Mouse (Mus musculus): ENCODE results near the gene Arhgap15.

The Arhgap15 gene

GRCm38 (mm10) chr2:43931687-43932086, 183.1 kb downstream of the Arhgap15 start:
- no peak for DNase-seq (ENCODE audit: low spot score)

GRCm38 (mm10) chr2:43939196-43939595, 190.6 kb downstream of the Arhgap15 start:
- DNase-seq (ENCODE audit: low spot score) = no peak

GRCm38 (mm10) chr2:43945679-43946078, 197.1 kb downstream of the Arhgap15 start:
- DNase-seq (ENCODE audit: low spot score) = no peak

GRCm38 (mm10) chr2:43949775-43950492, 201.3 kb downstream of the Arhgap15 start:
- no peak for DNase-seq (ENCODE audit: low spot score)

GRCm38 (mm10) chr2:43950741-43951140, 202.1 kb downstream of the Arhgap15 start:
- no peak for DNase-seq (ENCODE audit: low spot score)

GRCm38 (mm10) chr2:43959189-43959588, 210.6 kb downstream of the Arhgap15 start:
- DNase-seq (ENCODE audit: low spot score) = no peak

GRCm38 (mm10) chr2:43962466-43962865, 213.8 kb downstream of the Arhgap15 start:
- no peak for DNase-seq (ENCODE audit: low spot score)

GRCm38 (mm10) chr2:43968581-43968980, 220.0 kb downstream of the Arhgap15 start:
- no peak for DNase-seq (ENCODE audit: low spot score)

- DNase-seq (ENCODE audit: low spot score) = no peak
Measured at GRCm38 (mm10) chr2:43977732-43978131, 229.1 kb downstream of the Arhgap15 start.

- no peak for DNase-seq (ENCODE audit: low spot score)
Measured at GRCm38 (mm10) chr2:43978177-43979013, 229.8 kb downstream of the Arhgap15 start.

- DNase-seq (ENCODE audit: low spot score) = no peak
Measured at GRCm38 (mm10) chr2:43986066-43986465, 237.4 kb downstream of the Arhgap15 start.

GRCm38 (mm10) chr2:43987919-43988318, 239.3 kb downstream of the Arhgap15 start:
- DNase-seq (ENCODE audit: low spot score) = no peak

GRCm38 (mm10) chr2:43989850-43990249, 241.2 kb downstream of the Arhgap15 start:
- DNase-seq (ENCODE audit: low spot score) = no peak

- DNase-seq (ENCODE audit: low spot score) = no peak
Measured at GRCm38 (mm10) chr2:43992510-43992909, 243.9 kb downstream of the Arhgap15 start.

- no peak for DNase-seq (ENCODE audit: low spot score)
Measured at GRCm38 (mm10) chr2:44002454-44002853, 253.8 kb downstream of the Arhgap15 start.

GRCm38 (mm10) chr2:44010249-44010648, 261.6 kb downstream of the Arhgap15 start:
- DNase-seq (ENCODE audit: low spot score) = no peak

- DNase-seq (ENCODE audit: low spot score) = no peak
Measured at GRCm38 (mm10) chr2:44013388-44013787, 264.8 kb downstream of the Arhgap15 start.

GRCm38 (mm10) chr2:44016720-44017119, 268.1 kb downstream of the Arhgap15 start:
- DNase-seq (ENCODE audit: low spot score) = no peak

GRCm38 (mm10) chr2:44017405-44018026, 268.9 kb downstream of the Arhgap15 start:
- no peak for DNase-seq (ENCODE audit: low spot score)

GRCm38 (mm10) chr2:44018033-44018432, 269.4 kb downstream of the Arhgap15 start:
- DNase-seq (ENCODE audit: low spot score) = no peak

- no peak for DNase-seq (ENCODE audit: low spot score)
Measured at GRCm38 (mm10) chr2:44024704-44025103, 276.1 kb downstream of the Arhgap15 start.

GRCm38 (mm10) chr2:44029035-44029715, 280.6 kb downstream of the Arhgap15 start:
- DNase-seq (ENCODE audit: low spot score) = no peak

Measured in urinary bladder, postnatal 10 days (tissue).